Mouse (Mus musculus): Measurements from ENCODE around the gene Gucy1b1. TPM values are rescaled to one million over a fixed set of nuclear protein-coding genes. Genes with fewer than 3 reads are reported as not detected.
A peak's percentile ranks its signal among the peaks of the same experiment; 100 is the strongest.

Gucy1b1 gene
- polyA plus RNA-seq (2012; rRNA removed) = 2.2 and 2.4 TPM in 2 replicates

DNA sequence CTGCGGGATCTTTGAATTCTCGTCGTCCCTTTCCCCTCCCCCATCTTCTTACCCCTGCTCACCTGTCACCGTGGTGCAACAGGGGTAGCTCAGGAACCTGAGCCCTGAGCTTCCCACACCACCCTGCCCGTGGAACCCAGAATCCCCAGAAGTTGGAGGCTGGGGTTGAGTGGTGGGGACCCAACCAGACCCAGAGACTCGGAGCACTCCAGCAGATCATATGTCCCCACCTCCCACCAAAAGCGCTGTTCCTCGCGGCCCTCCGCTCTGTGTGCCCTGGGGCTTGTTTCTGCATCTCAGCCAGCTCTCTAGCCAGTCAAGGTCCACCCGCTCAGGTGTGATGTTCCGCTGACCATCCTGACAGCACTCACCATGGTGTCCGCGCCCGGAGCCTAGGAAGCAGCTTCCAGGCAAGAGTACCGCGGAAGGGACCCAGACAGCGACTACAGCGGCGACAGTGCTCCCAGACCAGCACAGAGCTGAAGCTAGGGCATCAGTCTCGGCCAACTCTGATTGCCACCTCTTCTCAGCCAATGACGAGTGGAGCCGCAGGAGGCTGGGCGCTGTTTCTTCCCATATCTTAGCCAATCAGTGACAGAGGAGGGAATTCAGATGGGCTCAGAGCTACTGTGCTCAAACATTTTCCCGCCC is at the start of gene Gucy1b1:
Gene Gucy1b1, minus strand, starts transcription at position 489 of the 651 bp plus-strand sequence.
- Histone ChIP-seq H3K27me3 (ENCODE audit: control insufficient read depth, insufficient read depth, low read length) (peaks cover 7% of the 10 kb centered on the region; the same call in 1 of the 2 replicates), H3K27ac (ENCODE audit: insufficient read depth, low read depth, low read length) (peak within 1 kb of the TSS; percentile 50), H3K4me3 (ENCODE audit: low read depth, low read length) (peak within 1 kb of the TSS; percentile 72), H3K4me1 (ENCODE audit: control insufficient read depth, insufficient read depth, insufficient read length, low read length) (no peaks in the 10 kb centered on the region), H3K36me3 (ENCODE audit: control insufficient read depth, insufficient read depth, low read length) (no peaks in the 10 kb centered on the region)
- TF ChIP-seq POLR2A (IDR thresholded peaks at IDR 0.05; ENCODE audit: low read depth, low read length) = peak; percentile 49; the same call in 1 of the 2 replicates
- no peak for TF ChIP-seq CTCF (IDR thresholded peaks at IDR 0.05; ENCODE audit: extremely low read depth, insufficient read length, insufficient replicate concordance, low read depth, low read length)
- WGBS = 5% methylated on average over 25 of the region's 25 CpGs

DNA sequence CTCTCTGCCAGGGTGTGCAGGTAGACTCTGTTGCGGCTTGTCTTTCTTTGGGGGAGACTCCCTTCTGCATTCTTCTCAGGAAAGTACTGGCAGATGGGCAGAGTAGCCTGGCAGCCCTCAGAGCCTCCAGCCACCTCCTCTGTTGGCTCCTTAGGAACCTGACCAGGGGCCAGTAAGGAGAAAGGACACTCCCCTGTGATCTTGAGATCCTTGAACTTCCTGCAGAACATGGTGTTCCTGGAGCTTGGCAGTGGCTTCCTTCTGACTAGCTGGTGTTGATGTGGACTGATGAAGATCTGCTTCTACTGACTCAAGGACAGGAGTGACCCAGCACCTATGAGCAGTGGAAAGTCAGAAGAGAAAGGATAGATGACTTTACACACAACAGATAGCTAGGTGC is 44.4 kb upstream of the Gucy1b1 start:
- Histone ChIP-seq H3K27me3 (ENCODE audit: control insufficient read depth, insufficient read depth, low read length) (no peaks in the 10 kb centered on the region), H3K4me3 (ENCODE audit: low read depth, low read length) (no peak overlapping the region), H3K36me3 (ENCODE audit: control insufficient read depth, insufficient read depth, low read length) (no peaks in the 10 kb centered on the region), H3K4me1 (ENCODE audit: control insufficient read depth, insufficient read depth, insufficient read length, low read length) (no peaks in the 10 kb centered on the region), H3K27ac (ENCODE audit: insufficient read depth, low read depth, low read length) (no peak overlapping the region)
- 82% methylated on average over 1 of the region's 1 CpGs for WGBS
- no peak for TF ChIP-seq CTCF (IDR thresholded peaks at IDR 0.05; ENCODE audit: extremely low read depth, insufficient read length, insufficient replicate concordance, low read depth, low read length)
- no peak for TF ChIP-seq POLR2A (IDR thresholded peaks at IDR 0.05; ENCODE audit: low read depth, low read length)

DNA sequence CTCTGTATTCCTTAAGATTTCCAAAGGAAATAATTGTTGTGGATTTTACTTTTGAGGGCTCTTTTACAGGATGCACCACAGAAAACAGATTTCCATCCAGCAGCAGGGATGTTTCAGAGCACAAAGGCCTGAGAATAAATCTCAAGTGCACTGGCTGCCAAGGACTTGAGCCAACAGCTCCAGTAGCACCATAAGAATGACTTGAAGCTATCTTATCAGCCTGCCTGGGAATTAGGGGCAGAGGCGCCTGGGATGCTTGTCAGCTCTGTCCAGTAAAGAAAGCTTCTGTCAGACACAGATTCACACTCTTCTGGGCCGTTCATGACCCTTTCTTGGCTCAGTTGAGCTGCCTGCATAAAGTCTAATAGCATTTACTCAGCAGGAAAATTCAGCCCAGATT is 38.0 kb upstream of the Gucy1b1 start:
- H3K36me3 ChIP-seq (ENCODE audit: control insufficient read depth, insufficient read depth, low read length) = no peaks in the 10 kb centered on the region
- no peak overlapping the region for H3K4me3 ChIP-seq (ENCODE audit: low read depth, low read length)
- H3K4me1 ChIP-seq (ENCODE audit: control insufficient read depth, insufficient read depth, insufficient read length, low read length) = no peaks in the 10 kb centered on the region
- 40% methylated on average over 2 of the region's 2 CpGs for WGBS
- H3K27ac ChIP-seq (ENCODE audit: insufficient read depth, low read depth, low read length) = no peak overlapping the region
- TF ChIP-seq CTCF (IDR thresholded peaks at IDR 0.05; ENCODE audit: extremely low read depth, insufficient read length, insufficient replicate concordance, low read depth, low read length) = no peak
- no peak for TF ChIP-seq POLR2A (IDR thresholded peaks at IDR 0.05; ENCODE audit: low read depth, low read length)
- H3K27me3 ChIP-seq (ENCODE audit: control insufficient read depth, insufficient read depth, low read length) = no peaks in the 10 kb centered on the region

- Histone ChIP-seq H3K36me3 (ENCODE audit: control insufficient read depth, insufficient read depth, low read length) (no peaks in the 10 kb centered on the region), H3K27me3 (ENCODE audit: control insufficient read depth, insufficient read depth, low read length) (no peaks in the 10 kb centered on the region), H3K4me1 (ENCODE audit: control insufficient read depth, insufficient read depth, insufficient read length, low read length) (no peaks in the 10 kb centered on the region), H3K4me3 (ENCODE audit: low read depth, low read length) (no peak overlapping the region), H3K27ac (ENCODE audit: insufficient read depth, low read depth, low read length) (no peak overlapping the region)
- TF ChIP-seq CTCF (IDR thresholded peaks at IDR 0.05; ENCODE audit: extremely low read depth, insufficient read length, insufficient replicate concordance, low read depth, low read length) (no peak), POLR2A (IDR thresholded peaks at IDR 0.05; ENCODE audit: low read depth, low read length) (no peak)
- 52% methylated on average over 3 of the region's 3 CpGs for WGBS
These were observed 37.5 kb upstream of the Gucy1b1 start for GRCm38 (mm10) chr3:82111986-82112385.

DNA sequence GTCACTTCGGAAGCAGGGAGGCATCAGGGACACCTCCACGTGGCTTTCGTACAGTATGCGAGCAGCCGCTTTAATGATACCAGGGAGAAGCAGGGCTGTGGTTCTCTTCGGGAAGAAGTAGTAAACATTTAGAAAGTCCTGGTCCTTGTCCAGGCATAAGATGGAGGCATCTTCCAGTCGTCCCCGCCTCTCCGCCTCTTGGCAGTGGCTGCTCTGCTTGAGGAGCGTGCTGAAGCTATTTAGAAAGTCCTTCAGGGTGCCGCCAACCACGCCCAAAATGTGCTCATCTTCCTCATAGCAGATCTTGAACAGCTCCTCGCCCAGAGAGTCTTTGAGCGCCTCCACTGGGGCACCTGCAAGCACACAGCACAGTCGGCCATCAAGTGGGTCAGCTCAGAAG is 34.5 kb upstream of the Gucy1b1 start:
- WGBS = 80% methylated on average over 15 of the region's 15 CpGs
- Histone ChIP-seq H3K4me1 (ENCODE audit: control insufficient read depth, insufficient read depth, insufficient read length, low read length) (no peaks in the 10 kb centered on the region), H3K27me3 (ENCODE audit: control insufficient read depth, insufficient read depth, low read length) (no peaks in the 10 kb centered on the region), H3K36me3 (ENCODE audit: control insufficient read depth, insufficient read depth, low read length) (no peaks in the 10 kb centered on the region; the same call in 1 of the 2 replicates), H3K27ac (ENCODE audit: insufficient read depth, low read depth, low read length) (no peak overlapping the region), H3K4me3 (ENCODE audit: low read depth, low read length) (no peak overlapping the region)
- TF ChIP-seq CTCF (IDR thresholded peaks at IDR 0.05; ENCODE audit: extremely low read depth, insufficient read length, insufficient replicate concordance, low read depth, low read length) = no peak
- TF ChIP-seq POLR2A (IDR thresholded peaks at IDR 0.05; ENCODE audit: low read depth, low read length) = no peak

GRCm38 (mm10) chr3:82104229-82104628 is 29.7 kb upstream of the Gucy1b1 start:
- Histone ChIP-seq H3K36me3 (ENCODE audit: control insufficient read depth, insufficient read depth, low read length) (no peaks in the 10 kb centered on the region; the same call in 1 of the 2 replicates), H3K27me3 (ENCODE audit: control insufficient read depth, insufficient read depth, low read length) (no peaks in the 10 kb centered on the region), H3K4me1 (ENCODE audit: control insufficient read depth, insufficient read depth, insufficient read length, low read length) (no peaks in the 10 kb centered on the region), H3K4me3 (ENCODE audit: low read depth, low read length) (no peak overlapping the region), H3K27ac (ENCODE audit: insufficient read depth, low read depth, low read length) (no peak overlapping the region)
- 71% methylated on average over 6 of the region's 6 CpGs for WGBS
- TF ChIP-seq CTCF (IDR thresholded peaks at IDR 0.05; ENCODE audit: extremely low read depth, insufficient read length, insufficient replicate concordance, low read depth, low read length) (no peak), POLR2A (IDR thresholded peaks at IDR 0.05; ENCODE audit: low read depth, low read length) (no peak)

- H3K4me3 ChIP-seq (ENCODE audit: low read depth, low read length) = no peak overlapping the region
- H3K27me3 ChIP-seq (ENCODE audit: control insufficient read depth, insufficient read depth, low read length) = no peaks in the 10 kb centered on the region
- TF ChIP-seq CTCF (IDR thresholded peaks at IDR 0.05; ENCODE audit: extremely low read depth, insufficient read length, insufficient replicate concordance, low read depth, low read length) = no peak
- no peak for TF ChIP-seq POLR2A (IDR thresholded peaks at IDR 0.05; ENCODE audit: low read depth, low read length)
- no peak overlapping the region for H3K27ac ChIP-seq (ENCODE audit: insufficient read depth, low read depth, low read length)
- H3K36me3 ChIP-seq (ENCODE audit: control insufficient read depth, insufficient read depth, low read length) = no peaks in the 10 kb centered on the region
- 76% methylated on average over 6 of the region's 6 CpGs for WGBS
- H3K4me1 ChIP-seq (ENCODE audit: control insufficient read depth, insufficient read depth, insufficient read length, low read length) = no peaks in the 10 kb centered on the region
These were observed 24.6 kb upstream of the Gucy1b1 start for GRCm38 (mm10) chr3:82099127-82099526.

Data from small intestine, adult 2 months (tissue).